Mouse (Mus musculus) adrenal gland, adult 18-20 months (tissue): ENCODE measurements at regions not wholly inside any gene's neighbourhood (a gene's known extent, or its start where the extent isn't known, plus 50 kb on each side); places are given as distances from the start of the nearest gene placed in this dataset.

ENCODE experiments used
- DNase-seq, 2 experiments: peaks; one replicate each; pipeline ENCODE4 v3.0.0; 2021 to 2022; ENCODE audit warnings: low spot score in 2 of 2

DNA sequence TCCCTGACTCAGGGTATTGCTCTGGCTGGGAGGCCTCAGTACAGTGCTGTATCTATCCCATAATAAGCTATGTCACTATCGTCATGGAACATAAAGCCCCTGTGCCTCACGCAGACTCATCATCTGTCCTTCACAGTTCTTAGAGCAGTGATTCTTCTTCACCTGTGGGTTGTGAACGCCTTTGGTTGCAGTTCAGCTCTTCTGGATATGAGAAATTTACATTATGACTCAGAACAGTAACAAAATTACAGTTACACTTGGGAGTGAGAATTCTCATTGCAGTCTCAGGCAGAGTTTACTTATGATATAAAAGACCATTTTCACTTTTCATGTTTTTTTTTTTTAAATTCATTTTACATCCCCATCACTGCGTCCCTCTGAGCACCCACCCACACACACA lies 941.4 kb downstream of the Slc4a3 start:
- DNase-seq: no peak

- DNase-seq: no peak
These were observed 943.8 kb downstream of the Slc4a3 start for GRCm38 (mm10) chr1:76489681-76490492.

GRCm38 (mm10) chr1:76490719-76491118 lies 944.7 kb downstream of the Slc4a3 start:
- DNase-seq: no peak

DNA sequence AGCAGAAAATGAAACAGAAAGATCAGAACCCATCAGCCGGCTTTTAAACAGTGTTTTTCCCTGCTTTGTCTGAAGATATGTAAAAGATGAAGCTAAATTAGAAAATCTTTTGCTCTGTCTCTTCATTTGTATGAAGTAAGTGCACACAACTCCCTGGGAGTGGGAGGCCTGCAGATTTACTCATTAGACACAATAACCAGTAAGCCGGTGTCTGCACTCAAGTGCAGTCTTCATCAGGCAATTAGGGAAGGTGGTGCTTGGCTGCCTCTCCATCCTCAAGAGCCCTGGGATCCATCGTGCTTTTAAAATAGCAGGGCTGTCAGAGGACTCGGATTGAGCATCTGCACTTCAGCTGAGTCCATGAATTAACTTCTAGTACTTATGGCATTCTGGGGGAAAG lies 945.1 kb downstream of the Slc4a3 start:
- no peak for DNase-seq

- no peak for DNase-seq
These were observed 959.1 kb downstream of the Slc4a3 start for GRCm38 (mm10) chr1:76505150-76505549.

DNA sequence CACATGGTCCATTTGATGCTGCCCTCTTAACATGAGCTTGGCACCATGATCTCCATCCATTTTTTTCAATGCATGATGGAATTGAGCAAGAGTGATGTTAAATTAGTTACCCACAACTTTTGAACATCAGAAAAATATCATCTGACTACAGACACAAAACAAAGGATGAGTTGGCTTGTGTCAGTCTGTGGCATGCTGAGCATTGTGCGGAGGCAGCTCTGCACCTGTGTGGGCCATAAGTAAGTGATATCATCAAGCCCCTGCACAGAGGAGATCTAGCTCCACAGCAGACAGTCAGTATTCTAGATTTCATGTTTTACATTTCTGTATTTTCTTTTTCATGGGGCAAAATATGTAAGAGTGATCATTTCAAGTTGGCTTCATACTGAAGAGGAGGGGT lies 962.8 kb downstream of the Slc4a3 start:
- DNase-seq: no peak

- DNase-seq: no peak
These were observed 963.4 kb downstream of the Slc4a3 start for GRCm38 (mm10) chr1:76509486-76509885.

GRCm38 (mm10) chr1:76512156-76512555 lies 966.1 kb downstream of the Slc4a3 start:
- DNase-seq: no peak

DNA sequence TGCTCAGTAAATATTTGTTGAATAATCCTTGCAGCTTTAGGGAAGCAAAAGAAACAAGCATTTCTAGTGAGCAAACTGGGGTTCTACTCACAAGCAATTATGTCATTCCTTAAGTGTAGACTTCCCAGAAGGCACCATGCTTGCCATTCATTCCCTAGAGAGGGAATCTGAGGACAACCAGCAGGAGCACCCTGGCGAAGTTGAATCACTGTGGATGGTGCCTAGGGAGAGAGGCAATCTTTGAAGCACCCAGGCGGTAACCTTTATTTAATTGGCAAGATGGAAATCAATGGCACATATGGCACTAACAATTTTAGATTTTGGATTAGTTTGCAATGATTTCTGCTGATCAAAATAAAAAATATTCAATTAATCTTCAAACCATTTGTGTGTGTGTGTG lies 967.4 kb downstream of the Slc4a3 start:
- DNase-seq: no peak

- DNase-seq: no peak
These were observed 983.5 kb downstream of the Slc4a3 start for GRCm38 (mm10) chr1:76529531-76529930.

DNA sequence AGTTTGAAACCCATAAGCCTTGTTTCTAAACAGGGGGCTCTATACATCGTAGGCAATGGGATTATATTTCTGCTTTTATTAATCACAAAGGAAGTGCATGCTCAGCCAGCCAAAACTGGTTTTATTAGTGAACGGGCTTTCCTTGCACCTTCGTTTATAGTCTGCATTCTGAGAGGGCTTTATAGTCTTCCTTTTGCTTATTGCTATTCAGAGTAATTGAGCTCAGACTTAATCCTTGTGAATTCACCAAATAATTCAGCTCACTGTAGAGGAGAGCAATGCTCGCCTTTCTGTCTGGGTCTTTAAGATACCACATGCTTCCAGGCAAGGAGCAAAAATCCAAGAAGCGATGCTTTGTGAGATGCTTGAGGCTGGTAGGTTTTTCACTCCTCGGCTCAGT lies 984.3 kb downstream of the Slc4a3 start:
- DNase-seq: no peak

- peak in 1 of 2 experiments; percentile 21 for DNase-seq
These were observed 979.3 kb downstream of the Epha4 start for GRCm38 (mm10) chr1:76535522-76535956.

GRCm38 (mm10) chr1:76540529-76540928 lies 974.4 kb downstream of the Epha4 start:
- no peak for DNase-seq

DNA sequence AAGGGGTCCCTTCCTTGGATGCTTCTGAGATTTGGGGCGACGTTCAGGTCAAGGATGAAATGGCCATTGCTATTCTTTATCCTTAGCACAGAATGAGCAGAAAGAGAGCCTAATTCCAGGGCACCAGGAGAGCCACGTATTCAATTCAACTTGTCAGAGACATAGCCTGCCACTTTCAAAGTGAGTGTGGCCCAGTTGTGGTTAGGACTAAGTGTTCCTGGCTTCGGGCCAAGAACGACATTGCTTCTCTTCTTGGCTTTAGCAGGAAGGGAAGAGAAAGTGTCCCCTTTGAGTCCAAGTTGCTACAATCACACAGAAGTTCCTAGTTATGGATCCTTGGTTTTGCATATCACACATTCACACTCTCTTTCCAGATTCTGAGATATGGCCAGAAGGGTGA lies 964.0 kb downstream of the Epha4 start:
- peak; percentile 4 to 32 for DNase-seq

- DNase-seq: no peak
These were observed 955.4 kb downstream of the Epha4 start for GRCm38 (mm10) chr1:76559441-76559840.

GRCm38 (mm10) chr1:76575487-76575886 lies 939.4 kb downstream of the Epha4 start:
- DNase-seq: no peak

GRCm38 (mm10) chr1:76585921-76586320 lies 929.0 kb downstream of the Epha4 start:
- no peak for DNase-seq

GRCm38 (mm10) chr1:76625831-76626230 lies 889.1 kb downstream of the Epha4 start:
- DNase-seq: no peak

- no peak for DNase-seq
These were observed 885.0 kb downstream of the Epha4 start for GRCm38 (mm10) chr1:76629861-76630260.

DNA sequence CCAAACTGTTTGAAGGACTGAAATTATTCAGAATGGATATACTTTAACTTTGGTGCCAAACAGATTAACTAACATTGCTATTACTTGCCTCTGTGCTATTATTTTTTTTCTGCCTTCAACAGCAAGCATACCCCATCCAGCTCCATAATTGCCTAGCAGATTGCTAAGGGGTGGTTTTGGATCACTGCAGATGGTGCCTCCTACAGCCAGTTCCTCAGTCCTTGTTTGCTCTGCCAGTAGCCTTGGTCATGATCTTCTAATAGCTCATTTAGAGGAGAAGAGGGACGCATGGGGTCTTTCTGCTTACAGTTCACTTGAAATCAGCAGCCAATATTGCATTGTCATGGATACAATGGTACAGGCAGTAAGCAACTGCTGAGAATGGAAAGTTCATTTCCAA lies 880.8 kb downstream of the Epha4 start:
- DNase-seq: no peak

DNA sequence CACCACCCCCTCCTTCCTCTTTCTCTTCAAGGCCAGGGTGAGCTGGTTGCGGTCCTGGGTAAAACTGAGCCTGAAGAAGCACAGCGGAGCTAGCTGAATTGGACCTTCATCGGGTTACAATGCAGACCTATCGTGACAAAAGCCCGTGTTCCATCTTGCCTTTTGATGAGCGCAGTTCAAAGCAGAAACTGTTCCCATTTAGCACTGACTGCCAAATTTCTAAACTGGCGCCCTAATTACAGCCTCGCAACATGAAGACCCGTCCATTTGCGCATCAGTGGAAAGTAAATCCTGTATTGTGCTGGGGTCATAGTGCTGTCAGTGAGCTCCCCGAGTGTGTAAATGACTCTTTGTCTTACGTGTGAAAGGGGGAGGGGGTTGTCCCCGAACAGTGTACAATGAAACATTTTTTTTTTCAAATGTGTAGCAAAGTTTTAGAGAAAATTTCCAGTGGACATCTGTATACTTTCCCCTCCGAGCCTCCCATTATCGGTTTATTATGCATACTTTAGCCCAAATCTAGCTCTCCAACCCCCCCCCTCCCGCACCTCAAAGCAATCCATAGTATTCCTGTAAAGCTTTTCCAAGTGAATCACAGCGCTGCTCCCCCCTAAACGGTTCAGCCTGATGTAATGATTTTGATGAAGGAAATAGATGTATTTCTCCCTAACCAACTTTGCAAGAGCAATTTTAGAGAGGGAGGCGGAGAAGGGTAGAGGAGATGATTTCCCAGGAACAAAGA lies 877.4 kb downstream of the Epha4 start:
- DNase-seq: no peak

- no peak for DNase-seq
These were observed 876.9 kb downstream of the Epha4 start for GRCm38 (mm10) chr1:76638010-76638400.
